Mouse (Mus musculus): ENCODE measurements at regions not wholly inside any gene's neighbourhood (a gene's known extent, or its start where the extent isn't known, plus 50 kb on each side); places are given as distances from the start of the nearest gene placed in this dataset.

GRCm38 (mm10) chr12:25367541-25367940 lies 270.6 kb upstream of the Id2 start:
- WGBS: 88% methylated on average over 1 of the region's 1 CpGs

GRCm38 (mm10) chr12:25365600-25366267 lies 268.8 kb upstream of the Id2 start:
- ATAC-seq (replicated peaks; ENCODE audit: low FRiP score, low TSS enrichment, low read depth) (no peak), DNase-seq (ENCODE audit: low spot score) (no peak)
- H3K4me2 ChIP-seq (ENCODE audit: low read length): no peak overlapping the region
- no peak overlapping the region for H3K9ac ChIP-seq (ENCODE audit: low read length)
- 42% methylated on average over 3 of the region's 3 CpGs for WGBS
- no peak overlapping the region for H3K4me3 ChIP-seq (ENCODE audit: low read depth, low read length)
- no peaks in the 10 kb centered on the region for H3K4me1 ChIP-seq (replicated peaks; ENCODE audit: control insufficient read depth, insufficient read depth, low read length)
- no peaks in the 10 kb centered on the region for H3K9me3 ChIP-seq (ENCODE audit: control insufficient read depth, low read length)
- H3K27ac ChIP-seq (ENCODE audit: low read depth): no peak overlapping the region
- H3K27me3 ChIP-seq (replicated peaks; ENCODE audit: control insufficient read depth, insufficient read depth, low read length): no peaks in the 10 kb centered on the region
- no peaks in the 10 kb centered on the region for H3K36me3 ChIP-seq (ENCODE audit: control insufficient read depth, insufficient read depth, low read length)

More at GRCm38 (mm10) chr12:25367541-25367940, 270.6 kb upstream of the Id2 start:
- Histone ChIP-seq H3K27me3 (replicated peaks; ENCODE audit: control insufficient read depth, insufficient read depth, low read length) (no peaks in the 10 kb centered on the region), H3K27ac (ENCODE audit: low read depth) (no peak overlapping the region), H3K4me3 (ENCODE audit: low read depth, low read length) (no peak overlapping the region), H3K36me3 (ENCODE audit: control insufficient read depth, insufficient read depth, low read length) (no peaks in the 10 kb centered on the region), H3K9ac (ENCODE audit: low read length) (no peak overlapping the region), H3K9me3 (ENCODE audit: control insufficient read depth, low read length) (no peaks in the 10 kb centered on the region), H3K4me2 (ENCODE audit: low read length) (no peak overlapping the region), H3K4me1 (replicated peaks; ENCODE audit: control insufficient read depth, insufficient read depth, low read length) (no peaks in the 10 kb centered on the region)
- ATAC-seq (replicated peaks; ENCODE audit: low FRiP score, low TSS enrichment, low read depth) (no peak), DNase-seq (ENCODE audit: low spot score) (no peak)

- no peaks in the 10 kb centered on the region for H3K9me3 ChIP-seq (ENCODE audit: control insufficient read depth, low read length)
- no peaks in the 10 kb centered on the region for H3K4me1 ChIP-seq (replicated peaks; ENCODE audit: control insufficient read depth, insufficient read depth, low read length)
- DNase-seq (ENCODE audit: low spot score) (no peak), ATAC-seq (replicated peaks; ENCODE audit: low FRiP score, low TSS enrichment, low read depth) (no peak)
- WGBS: 58% methylated on average over 7 of the region's 7 CpGs
- H3K27me3 ChIP-seq (replicated peaks; ENCODE audit: control insufficient read depth, insufficient read depth, low read length): no peaks in the 10 kb centered on the region
- no peak overlapping the region for H3K4me2 ChIP-seq (ENCODE audit: low read length)
- H3K9ac ChIP-seq (ENCODE audit: low read length): no peak overlapping the region
- no peak overlapping the region for H3K4me3 ChIP-seq (ENCODE audit: low read depth, low read length)
- no peak overlapping the region for H3K27ac ChIP-seq (ENCODE audit: low read depth)
- no peaks in the 10 kb centered on the region for H3K36me3 ChIP-seq (ENCODE audit: control insufficient read depth, insufficient read depth, low read length)
These were observed 268.1 kb upstream of the Id2 start for GRCm38 (mm10) chr12:25364966-25365568.

GRCm38 (mm10) chr12:25363839-25364238 lies 266.9 kb upstream of the Id2 start:
- Histone ChIP-seq H3K27me3 (replicated peaks; ENCODE audit: control insufficient read depth, insufficient read depth, low read length) (no peaks in the 10 kb centered on the region), H3K27ac (ENCODE audit: low read depth) (no peak overlapping the region), H3K4me3 (ENCODE audit: low read depth, low read length) (no peak overlapping the region), H3K36me3 (ENCODE audit: control insufficient read depth, insufficient read depth, low read length) (no peaks in the 10 kb centered on the region), H3K4me2 (ENCODE audit: low read length) (no peak overlapping the region), H3K9me3 (ENCODE audit: control insufficient read depth, low read length) (no peaks in the 10 kb centered on the region), H3K4me1 (replicated peaks; ENCODE audit: control insufficient read depth, insufficient read depth, low read length) (no peaks in the 10 kb centered on the region), H3K9ac (ENCODE audit: low read length) (no peak overlapping the region)
- ATAC-seq (replicated peaks; ENCODE audit: low FRiP score, low TSS enrichment, low read depth): no peak
- DNase-seq (ENCODE audit: low spot score): no peak
- 85% methylated on average over 9 of the region's 9 CpGs for WGBS

GRCm38 (mm10) chr12:25363341-25363740 lies 266.4 kb upstream of the Id2 start:
- Histone ChIP-seq H3K36me3 (ENCODE audit: control insufficient read depth, insufficient read depth, low read length) (no peaks in the 10 kb centered on the region), H3K27ac (ENCODE audit: low read depth) (no peak overlapping the region), H3K4me3 (ENCODE audit: low read depth, low read length) (no peak overlapping the region), H3K27me3 (replicated peaks; ENCODE audit: control insufficient read depth, insufficient read depth, low read length) (no peaks in the 10 kb centered on the region), H3K9me3 (ENCODE audit: control insufficient read depth, low read length) (no peaks in the 10 kb centered on the region), H3K9ac (ENCODE audit: low read length) (no peak overlapping the region), H3K4me2 (ENCODE audit: low read length) (no peak overlapping the region), H3K4me1 (replicated peaks; ENCODE audit: control insufficient read depth, insufficient read depth, low read length) (no peaks in the 10 kb centered on the region)
- DNase-seq (ENCODE audit: low spot score) (no peak), ATAC-seq (replicated peaks; ENCODE audit: low FRiP score, low TSS enrichment, low read depth) (no peak)
- 90% methylated on average over 3 of the region's 3 CpGs for WGBS

- Histone ChIP-seq H3K4me2 (ENCODE audit: low read length) (no peak overlapping the region), H3K27me3 (replicated peaks; ENCODE audit: control insufficient read depth, insufficient read depth, low read length) (no peaks in the 10 kb centered on the region), H3K27ac (ENCODE audit: low read depth) (no peak overlapping the region), H3K9me3 (ENCODE audit: control insufficient read depth, low read length) (no peaks in the 10 kb centered on the region), H3K4me3 (ENCODE audit: low read depth, low read length) (no peak overlapping the region), H3K9ac (ENCODE audit: low read length) (no peak overlapping the region), H3K4me1 (replicated peaks; ENCODE audit: control insufficient read depth, insufficient read depth, low read length) (no peaks in the 10 kb centered on the region), H3K36me3 (ENCODE audit: control insufficient read depth, insufficient read depth, low read length) (no peaks in the 10 kb centered on the region)
- DNase-seq (ENCODE audit: low spot score) (no peak), ATAC-seq (replicated peaks; ENCODE audit: low FRiP score, low TSS enrichment, low read depth) (no peak)
- 93% methylated on average over 4 of the region's 4 CpGs for WGBS
These were observed 265.8 kb upstream of the Id2 start for GRCm38 (mm10) chr12:25362771-25363170.

GRCm38 (mm10) chr12:25360726-25361125 lies 263.8 kb upstream of the Id2 start:
- H3K4me2 ChIP-seq (ENCODE audit: low read length): no peak overlapping the region
- no peaks in the 10 kb centered on the region for H3K9me3 ChIP-seq (ENCODE audit: control insufficient read depth, low read length)
- no peaks in the 10 kb centered on the region for H3K27me3 ChIP-seq (replicated peaks; ENCODE audit: control insufficient read depth, insufficient read depth, low read length)
- H3K27ac ChIP-seq (ENCODE audit: low read depth): no peak overlapping the region
- ATAC-seq (replicated peaks; ENCODE audit: low FRiP score, low TSS enrichment, low read depth) (no peak), DNase-seq (ENCODE audit: low spot score) (no peak)
- H3K4me3 ChIP-seq (ENCODE audit: low read depth, low read length): no peak overlapping the region
- no peaks in the 10 kb centered on the region for H3K4me1 ChIP-seq (replicated peaks; ENCODE audit: control insufficient read depth, insufficient read depth, low read length)
- H3K9ac ChIP-seq (ENCODE audit: low read length): no peak overlapping the region
- WGBS: 82% methylated on average over 2 of the region's 2 CpGs
- H3K36me3 ChIP-seq (ENCODE audit: control insufficient read depth, insufficient read depth, low read length): no peaks in the 10 kb centered on the region

- Histone ChIP-seq H3K9me3 (ENCODE audit: control insufficient read depth, low read length) (no peaks in the 10 kb centered on the region), H3K4me2 (ENCODE audit: low read length) (no peak overlapping the region), H3K27ac (ENCODE audit: low read depth) (no peak overlapping the region), H3K27me3 (replicated peaks; ENCODE audit: control insufficient read depth, insufficient read depth, low read length) (no peaks in the 10 kb centered on the region), H3K9ac (ENCODE audit: low read length) (no peak overlapping the region), H3K4me1 (replicated peaks; ENCODE audit: control insufficient read depth, insufficient read depth, low read length) (no peaks in the 10 kb centered on the region), H3K4me3 (ENCODE audit: low read depth, low read length) (no peak overlapping the region), H3K36me3 (ENCODE audit: control insufficient read depth, insufficient read depth, low read length) (no peaks in the 10 kb centered on the region)
- WGBS: 98% methylated on average over 5 of the region's 5 CpGs
- DNase-seq (ENCODE audit: low spot score) (no peak), ATAC-seq (replicated peaks; ENCODE audit: low FRiP score, low TSS enrichment, low read depth) (no peak)
These were observed 263.0 kb upstream of the Id2 start for GRCm38 (mm10) chr12:25359931-25360330.
